Mouse (Mus musculus) spleen, adult 2 months (tissue): ENCODE measurements around the gene Tmem88b.

Experiments
- CTCF ChIP-seq: fragments of 200-500 bp; IDR thresholded peaks from 2 replicates; pipeline ENCODE4 v1.5.1; 2011; ENCODE audit warnings: mild to moderate bottlenecking, inconsistent platforms; ENCODE audit not compliant: insufficient read depth, insufficient read length, insufficient replicate concordance; ENCODE audit errors: extremely low read depth
- POLR2A ChIP-seq: fragments of 200-500 bp; IDR thresholded peaks from 2 replicates; pipeline ENCODE4 v1.6.1; 2011; ENCODE audit warnings: low read depth, low read length, inconsistent platforms

- no peak for TF ChIP-seq CTCF
- no peak for TF ChIP-seq POLR2A
Measured at GRCm38 (mm10) chr4:155776704-155777335, 8.9 kb downstream of the Tmem88b start.
